Mouse (Mus musculus) lung, adult 2 months (tissue): ENCODE measurements around the gene Tmem136.

Experiments used
- CTCF ChIP-seq: fragments of 200-500 bp; IDR thresholded peaks from 2 replicates; pipeline ENCODE4 v1.5.1; 2011; ENCODE audit warnings: mild to moderate bottlenecking, low read length, control low read depth; ENCODE audit not compliant: insufficient read depth
- POLR2A ChIP-seq: fragments of 200-500 bp; IDR thresholded peaks from 2 replicates; pipeline ENCODE4 v1.6.1; 2011; ENCODE audit warnings: low read depth, mild to moderate bottlenecking, control low read depth, low read length, borderline replicate concordance; ENCODE audit errors: extremely low read depth

- TF ChIP-seq CTCF (no peak), POLR2A (no peak)
These were observed 40.2 kb downstream of the Tmem136 start for GRCm38 (mm10) chr9:43076163-43076562.
